Mouse (Mus musculus): Measurements from ENCODE around the gene Hoxd9.

The Hoxd9 gene

DNA sequence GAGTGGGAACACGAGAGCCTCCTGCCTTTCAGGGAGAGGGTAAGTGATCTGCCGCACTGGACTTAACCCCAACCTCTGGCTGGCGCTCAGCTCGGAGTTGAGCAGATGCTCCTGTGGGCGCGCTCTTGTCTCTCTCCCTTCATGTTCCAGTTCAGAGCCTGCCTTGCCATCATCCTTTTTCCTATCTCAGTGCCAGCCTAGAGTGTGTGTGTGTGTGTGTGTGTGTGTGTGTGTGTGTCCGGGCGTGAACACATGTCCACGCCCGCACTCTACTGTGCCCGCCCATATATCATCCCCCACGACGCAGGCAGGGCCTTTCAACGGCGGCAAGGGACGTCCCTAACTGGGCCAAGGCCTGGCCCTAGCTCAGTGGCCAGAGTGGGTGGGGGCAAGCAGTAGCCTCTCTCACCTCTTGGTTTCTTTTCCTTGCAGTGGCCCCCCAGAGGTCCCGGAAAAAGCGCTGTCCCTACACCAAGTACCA is 14.0 kb upstream of the Hoxd9 start:
- no peak for DNase-seq (ENCODE audit: inconsistent ontology term)

DNA sequence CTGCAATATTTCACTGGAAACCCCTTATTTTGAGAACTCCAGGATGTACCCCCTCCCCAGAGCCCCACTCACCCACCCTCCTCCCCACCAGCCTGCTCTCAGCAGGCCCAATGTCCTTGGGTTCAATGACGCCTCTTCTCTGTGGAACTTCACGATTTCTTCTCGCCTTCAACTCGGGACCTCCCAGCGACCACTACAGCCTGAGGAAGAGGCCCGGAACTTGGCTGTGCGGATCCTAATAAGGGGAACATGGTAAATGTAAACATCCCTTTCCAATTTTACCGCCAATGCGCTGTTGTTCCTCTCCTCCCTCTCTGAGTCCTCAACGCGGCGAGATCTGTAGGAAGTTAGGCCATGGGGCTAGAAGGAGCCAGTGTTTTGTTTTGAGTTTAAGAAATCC is 13.4 kb upstream of the Hoxd9 start:
- no peak for DNase-seq (ENCODE audit: inconsistent ontology term)

DNA sequence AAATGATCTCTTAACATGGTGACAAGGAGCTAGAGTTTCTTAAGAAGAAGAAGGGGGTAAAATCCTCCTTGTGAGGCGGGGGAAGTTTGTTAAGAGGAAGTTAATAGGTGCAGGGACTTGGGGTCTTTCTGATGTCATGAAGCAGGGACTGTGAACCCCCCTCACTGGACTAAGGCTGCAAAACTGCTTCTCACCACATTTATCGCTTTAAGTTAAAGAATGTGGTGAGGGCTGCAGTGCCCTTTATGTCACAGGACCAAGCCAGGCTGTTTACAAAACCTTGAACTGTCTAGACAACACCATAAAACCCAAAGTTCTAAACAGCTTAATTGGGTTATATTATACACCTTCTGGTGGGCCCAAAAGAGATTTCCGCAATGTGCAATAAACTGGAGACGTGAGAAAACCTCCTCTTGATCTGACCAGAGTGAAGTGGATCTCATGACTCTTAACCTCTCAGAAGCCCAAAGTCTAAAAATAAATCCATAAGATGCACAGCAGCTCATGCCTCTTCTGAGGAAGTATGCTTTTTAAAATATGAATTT is 12.4 kb upstream of the Hoxd9 start:
- no peak for DNase-seq (ENCODE audit: inconsistent ontology term)

DNA sequence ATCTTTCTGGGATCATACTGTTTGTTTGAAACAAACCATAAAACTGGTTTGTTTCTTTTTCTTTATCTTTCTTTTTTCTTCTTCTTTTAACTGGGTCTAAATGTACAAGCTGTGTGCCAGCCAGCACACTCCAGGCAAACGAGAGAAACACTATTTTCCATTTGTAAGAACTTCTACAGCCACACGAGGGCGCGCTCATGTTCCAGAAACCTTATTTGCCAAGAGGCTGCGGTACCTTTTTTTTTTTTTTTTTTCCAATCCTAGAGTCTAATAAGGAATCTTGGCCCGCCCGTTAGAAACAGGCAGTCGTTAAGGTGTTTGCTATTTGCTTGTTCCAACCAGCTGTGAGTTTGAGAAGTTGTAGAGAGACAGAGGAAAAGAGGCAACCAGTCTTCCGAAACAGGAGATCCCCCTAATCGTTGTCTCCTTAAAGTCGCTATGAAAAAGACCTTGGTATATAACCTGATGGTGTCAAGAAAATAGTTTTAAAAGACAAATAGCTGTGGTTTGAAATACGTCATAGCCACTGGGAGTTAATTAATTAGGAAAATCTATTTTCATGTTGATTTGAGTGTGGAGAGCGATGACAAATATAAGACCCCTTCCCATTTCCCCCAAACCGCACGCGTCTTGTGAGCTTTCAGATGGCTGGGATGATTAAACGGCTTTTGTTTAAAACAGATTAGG is 11.1 kb upstream of the Hoxd9 start:
- DNase-seq (ENCODE audit: inconsistent ontology term), result no peak

- DNase-seq (ENCODE audit: inconsistent ontology term), result no peak
These were observed 10.4 kb upstream of the Hoxd9 start for GRCm38 (mm10) chr2:74686988-74687697.

DNA sequence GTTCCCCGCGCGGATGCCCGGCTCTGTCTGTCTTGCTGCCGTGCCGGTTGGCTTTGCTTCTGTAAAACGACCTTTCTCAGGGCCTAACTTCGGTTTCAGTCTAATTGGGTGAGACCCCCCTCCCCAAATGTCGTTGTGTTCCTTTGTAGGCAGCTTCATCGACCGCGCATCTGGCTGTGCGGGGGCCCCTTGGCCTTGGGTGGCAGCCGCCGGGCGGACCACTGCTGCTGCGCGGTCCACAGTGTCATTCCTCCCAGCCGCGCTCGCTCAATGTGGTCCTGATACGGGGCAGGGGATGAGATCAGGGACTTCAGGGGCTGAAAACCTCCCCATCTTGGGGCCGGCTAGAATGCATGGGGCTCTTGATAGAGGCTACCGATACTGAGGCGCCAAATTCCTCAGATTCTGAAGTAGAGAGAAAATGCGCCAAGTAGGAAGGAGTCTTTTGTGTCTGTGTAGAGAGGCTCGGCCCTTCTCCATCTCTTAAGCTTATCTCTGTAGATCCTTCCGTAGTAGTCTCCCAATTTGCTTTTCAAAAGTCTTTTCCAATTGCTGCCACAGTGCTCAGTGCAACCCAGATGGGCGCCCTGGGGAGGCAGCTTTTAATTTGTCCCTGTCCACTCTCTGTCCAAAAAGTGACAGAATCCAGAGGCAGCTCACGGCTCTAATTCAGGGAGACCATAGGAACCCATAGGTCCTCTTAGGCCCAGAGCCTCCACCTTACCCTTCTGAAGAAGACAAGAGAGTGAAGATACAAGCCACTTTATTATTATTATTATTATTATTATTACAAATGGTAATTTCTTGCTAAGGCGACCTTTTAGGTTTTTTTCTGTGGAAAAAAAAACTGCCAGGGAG is 9.6 kb upstream of the Hoxd9 start:
- no peak for DNase-seq (ENCODE audit: inconsistent ontology term)

GRCm38 (mm10) chr2:74688795-74689573 is 8.5 kb upstream of the Hoxd9 start:
- DNase-seq (ENCODE audit: inconsistent ontology term), result no peak

DNA sequence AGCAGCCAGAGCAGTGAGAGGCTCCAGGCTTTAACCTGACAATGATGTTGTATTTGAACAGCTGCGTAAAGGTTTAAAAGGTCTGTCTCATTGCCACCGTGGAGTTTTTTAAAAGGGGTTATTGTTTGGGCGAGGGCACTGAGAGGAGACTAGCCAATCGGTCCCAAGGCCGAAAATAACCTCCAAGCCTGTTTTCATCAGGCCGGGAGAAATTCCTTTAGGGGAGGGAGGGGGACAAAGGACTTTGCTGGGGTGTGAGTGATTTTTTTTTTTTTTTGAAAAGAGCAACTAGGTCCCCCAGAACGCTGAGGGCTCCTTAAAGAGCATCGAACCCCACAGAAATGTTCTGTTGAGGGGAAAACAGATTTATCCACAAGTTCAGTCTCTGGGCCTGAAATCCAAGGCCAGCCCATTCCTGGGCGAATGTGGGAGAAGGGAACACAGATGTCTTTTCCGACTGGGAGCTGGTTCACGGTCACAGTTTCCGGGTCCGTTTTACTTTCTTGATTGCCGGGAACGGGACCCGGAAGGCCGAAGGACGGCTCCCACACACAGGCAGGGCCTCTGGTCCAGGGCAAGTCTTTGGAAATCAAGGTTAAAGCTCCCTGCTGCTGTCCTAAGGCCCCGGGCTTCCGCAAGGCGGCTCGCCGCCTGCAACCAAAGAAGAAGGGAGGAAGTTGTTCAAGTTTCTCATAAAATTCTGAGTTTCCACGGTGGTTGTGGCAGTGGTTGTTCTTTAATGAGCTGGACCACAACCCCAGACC is 7.8 kb upstream of the Hoxd9 start:
- no peak for DNase-seq (ENCODE audit: inconsistent ontology term)

- DNase-seq (ENCODE audit: inconsistent ontology term), result no peak
These were observed 7.2 kb upstream of the Hoxd9 start for GRCm38 (mm10) chr2:74690338-74690716.

- DNase-seq (ENCODE audit: inconsistent ontology term), result no peak
These were observed 6.2 kb upstream of the Hoxd9 start, which contains the start of gene Hoxd10 for GRCm38 (mm10) chr2:74691022-74691951. TSS of gene Hoxd10 (plus strand) at chr2:74691924.

DNA sequence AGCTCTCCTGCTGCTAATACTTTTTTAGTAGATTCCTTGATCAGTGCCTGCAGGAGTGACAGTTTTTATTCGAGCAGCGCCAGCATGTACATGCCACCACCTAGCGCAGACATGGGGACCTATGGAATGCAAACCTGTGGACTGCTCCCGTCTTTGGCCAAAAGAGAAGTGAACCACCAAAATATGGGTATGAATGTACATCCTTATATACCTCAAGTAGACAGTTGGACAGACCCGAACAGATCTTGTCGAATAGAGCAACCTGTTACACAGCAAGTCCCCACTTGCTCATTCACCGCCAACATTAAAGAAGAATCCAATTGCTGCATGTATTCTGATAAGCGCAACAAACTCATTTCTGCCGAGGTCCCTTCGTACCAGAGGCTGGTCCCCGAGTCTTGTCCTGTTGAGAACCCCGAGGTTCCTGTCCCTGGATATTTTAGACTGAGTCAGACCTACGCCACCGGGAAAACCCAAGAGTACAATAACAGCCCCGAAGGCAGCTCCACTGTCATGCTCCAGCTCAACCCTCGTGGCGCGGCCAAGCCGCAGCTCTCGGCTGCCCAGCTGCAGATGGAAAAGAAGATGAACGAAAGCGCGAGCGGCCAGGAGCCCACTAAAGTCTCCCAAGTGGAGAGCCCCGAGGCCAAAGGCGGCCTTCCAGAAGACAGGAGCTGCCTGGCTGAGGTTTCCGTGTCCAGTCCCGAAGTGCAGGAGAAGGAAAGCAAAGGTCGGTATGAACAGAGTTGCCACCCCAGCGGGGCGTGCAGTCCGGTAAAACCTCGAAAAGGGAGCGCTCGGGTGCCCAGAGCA is 5.3 kb upstream of the Hoxd9 start:
- DNase-seq (ENCODE audit: inconsistent ontology term), result no peak

- no peak for DNase-seq (ENCODE audit: inconsistent ontology term)
These were observed 4.6 kb upstream of the Hoxd9 start for GRCm38 (mm10) chr2:74692808-74693431.

DNA sequence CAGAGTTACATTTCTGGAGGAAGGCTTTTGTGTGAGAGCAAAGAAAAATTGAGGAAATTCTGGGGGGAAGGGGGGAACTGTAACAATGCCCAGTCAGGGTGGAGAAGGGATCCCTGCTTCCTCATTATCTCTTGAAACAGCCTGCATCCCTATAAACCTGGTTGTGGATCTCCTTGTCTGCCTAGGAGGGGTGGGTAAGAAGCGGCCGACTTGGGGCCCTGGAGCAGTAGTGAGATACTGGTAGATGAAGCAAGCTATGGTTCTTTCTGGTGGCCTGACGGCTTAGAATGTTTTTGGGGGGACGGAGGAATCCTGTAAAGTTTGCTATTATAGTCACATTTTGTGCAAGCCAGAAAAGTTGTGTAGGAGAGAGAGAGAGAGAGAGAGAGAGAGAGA is 4.1 kb upstream of the Hoxd9 start:
- no peak for DNase-seq (ENCODE audit: inconsistent ontology term)

DNA sequence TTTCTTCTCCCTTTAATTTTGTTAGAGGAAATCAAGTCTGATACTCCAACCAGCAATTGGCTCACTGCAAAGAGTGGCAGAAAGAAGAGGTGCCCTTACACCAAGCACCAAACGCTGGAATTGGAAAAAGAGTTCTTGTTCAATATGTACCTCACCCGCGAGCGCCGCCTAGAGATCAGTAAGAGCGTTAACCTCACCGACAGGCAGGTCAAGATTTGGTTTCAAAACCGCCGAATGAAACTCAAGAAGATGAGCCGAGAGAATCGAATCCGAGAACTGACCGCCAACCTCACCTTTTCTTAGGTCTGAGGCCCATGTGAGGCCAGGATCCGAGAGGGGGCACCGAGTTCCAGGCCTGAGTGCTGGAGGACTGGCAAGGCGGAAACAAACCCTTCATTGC is 3.5 kb upstream of the Hoxd9 start:
- DNase-seq (ENCODE audit: inconsistent ontology term), result no peak

DNA sequence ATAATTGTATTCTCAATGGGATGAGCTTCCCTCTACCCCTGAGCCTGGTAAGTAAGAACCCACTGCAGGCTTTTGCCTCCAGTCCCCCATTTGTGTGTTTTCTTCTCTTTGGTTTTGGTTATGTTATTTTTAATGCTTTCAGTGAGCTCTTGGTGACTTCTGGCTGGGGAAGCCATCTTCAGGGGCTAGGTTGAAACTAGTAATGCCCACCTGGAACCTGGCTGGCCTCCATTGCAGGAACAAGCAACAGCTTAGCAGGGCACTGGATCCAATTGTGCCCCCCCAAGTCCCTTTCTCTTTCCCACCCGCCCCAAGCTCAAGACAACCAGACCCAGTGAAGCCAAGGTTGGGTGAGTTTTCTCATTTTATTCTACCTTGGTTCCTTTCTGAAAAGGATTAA is 2.1 kb upstream of the Hoxd9 start:
- no peak for DNase-seq (ENCODE audit: inconsistent ontology term)

DNA sequence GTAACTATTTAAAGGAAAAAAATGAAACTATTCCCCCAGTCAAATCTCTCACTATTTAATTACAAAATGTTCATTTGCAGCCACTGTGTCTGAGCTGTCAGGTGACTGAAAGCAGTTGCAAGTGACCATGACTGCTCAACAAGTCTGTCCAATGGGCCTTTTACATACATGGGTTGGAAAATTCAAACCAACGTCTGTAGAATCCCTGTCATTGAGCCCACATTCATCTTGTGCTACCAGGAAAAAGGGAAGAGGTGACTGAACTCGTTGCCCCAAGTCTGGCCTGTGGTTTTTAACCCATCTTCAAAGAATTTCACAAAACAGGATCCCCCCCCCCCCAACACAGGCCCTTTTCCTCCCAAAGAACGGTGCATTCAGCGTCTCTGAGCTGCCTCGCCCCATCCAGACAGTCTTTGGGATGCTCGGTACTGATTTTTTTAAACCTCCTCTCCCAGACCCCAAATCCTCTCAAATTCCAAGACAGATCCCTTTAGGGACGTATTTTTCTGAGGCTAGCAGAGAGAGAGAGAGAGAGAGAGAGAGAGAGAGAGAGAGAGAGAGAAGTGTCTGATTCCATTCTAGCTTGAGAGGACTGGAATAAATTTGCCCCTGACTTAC is 1.6 kb upstream of the Hoxd9 start:
- no peak for DNase-seq (ENCODE audit: inconsistent ontology term)

DNA sequence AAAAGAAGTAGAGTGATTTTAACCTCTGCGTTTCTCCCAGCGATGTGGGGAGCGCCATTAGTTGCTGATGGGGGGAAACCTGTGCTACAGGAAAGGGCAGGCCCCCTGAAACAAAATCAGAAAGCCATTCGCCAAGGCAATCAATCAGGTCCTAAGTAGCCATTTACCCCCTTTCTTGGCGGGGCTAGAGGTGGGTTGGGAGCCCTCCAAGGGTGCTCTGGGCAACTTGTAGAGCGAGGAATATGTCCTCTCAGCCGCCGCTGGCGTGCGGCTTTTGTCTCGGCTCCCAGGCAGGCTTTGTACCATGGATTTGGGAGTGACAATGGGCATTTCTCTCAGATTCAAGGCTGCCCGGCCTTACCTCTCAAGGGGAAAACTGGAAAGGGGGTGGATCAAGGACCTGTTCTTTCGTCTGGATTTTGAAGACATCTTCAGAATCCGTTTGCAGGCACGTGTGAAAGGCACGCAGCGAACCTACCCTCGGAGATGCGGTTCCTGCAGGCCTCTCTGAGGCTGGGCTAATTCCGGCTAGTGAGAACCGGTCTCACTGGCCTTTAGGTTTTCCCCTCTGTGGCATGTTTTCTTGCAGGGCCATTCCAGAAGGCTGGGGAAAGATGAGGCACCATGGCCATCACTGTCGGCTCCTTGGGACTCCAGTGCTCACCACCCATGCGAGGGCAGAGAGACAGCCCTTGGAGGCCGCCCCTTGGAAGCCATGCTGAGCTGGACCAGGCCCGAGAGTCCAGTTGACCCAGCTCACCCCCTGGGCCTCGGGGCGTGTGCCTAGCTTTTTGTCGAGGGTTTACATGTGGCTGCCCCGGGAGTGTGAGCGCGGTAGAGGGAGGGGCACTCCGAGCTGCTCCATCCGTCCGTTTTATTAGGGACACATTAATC is 838 bp upstream of the Hoxd9 start:
- no peak for DNase-seq (ENCODE audit: inconsistent ontology term)
